Mouse (Mus musculus): Measurements from ENCODE around the gene Itga6. TPM values are rescaled to one million over a fixed set of nuclear protein-coding genes. Genes with fewer than 3 reads are reported as not detected.
"Not testable (repeated sequence)": the region's sequence is repeated elsewhere in the genome, so short reads cannot be mapped to it uniquely, and the experiment has no call there.

Gene Itga6
- total RNA-seq (2022), result 10 to 100 TPM; 25.3 to 30.3 (median 28.1) TPM

- no peak for DNase-seq (ENCODE audit: low spot score in 2 of 2)
Measured at GRCm38 (mm10) chr2:71745610-71746374, at the start of gene Itga6. Gene Itga6 (plus strand): TSS chr2:71745616.

GRCm38 (mm10) chr2:71696776-71697175 is 48.6 kb upstream of the Itga6 start:
- no peak for DNase-seq (ENCODE audit: low spot score in 2 of 2)

- DNase-seq (ENCODE audit: low spot score in 2 of 2), result no peak
Measured at GRCm38 (mm10) chr2:71697408-71698336, 47.7 kb upstream of the Itga6 start.

GRCm38 (mm10) chr2:71698366-71698765 is 47.0 kb upstream of the Itga6 start:
- no peak for DNase-seq (ENCODE audit: low spot score in 2 of 2)

- DNase-seq (ENCODE audit: low spot score in 2 of 2), result no peak
Measured at GRCm38 (mm10) chr2:71698942-71699341, 46.5 kb upstream of the Itga6 start.

GRCm38 (mm10) chr2:71701341-71701740 is 44.1 kb upstream of the Itga6 start:
- no peak for DNase-seq (ENCODE audit: low spot score in 2 of 2)

GRCm38 (mm10) chr2:71704309-71704708 is 41.1 kb upstream of the Itga6 start:
- DNase-seq (ENCODE audit: low spot score in 2 of 2), result no peak

GRCm38 (mm10) chr2:71708886-71709285 is 36.5 kb upstream of the Itga6 start:
- no peak for DNase-seq (ENCODE audit: low spot score in 2 of 2)

GRCm38 (mm10) chr2:71711640-71712039 is 33.8 kb upstream of the Itga6 start:
- no peak for DNase-seq (ENCODE audit: low spot score in 2 of 2)

GRCm38 (mm10) chr2:71714416-71714815 is 31.0 kb upstream of the Itga6 start:
- DNase-seq (ENCODE audit: low spot score in 2 of 2), result no peak

GRCm38 (mm10) chr2:71719005-71719386 is 26.4 kb upstream of the Itga6 start:
- DNase-seq (ENCODE audit: low spot score in 2 of 2), result no peak

GRCm38 (mm10) chr2:71719387-71720034 is 25.9 kb upstream of the Itga6 start:
- no peak for DNase-seq (ENCODE audit: low spot score in 2 of 2)

- not testable (repeated sequence) for DNase-seq (ENCODE audit: low spot score in 2 of 2)
Measured at GRCm38 (mm10) chr2:71720556-71720955, 24.9 kb upstream of the Itga6 start.

GRCm38 (mm10) chr2:71722913-71723312 is 22.5 kb upstream of the Itga6 start:
- no peak for DNase-seq (ENCODE audit: low spot score in 2 of 2)

- DNase-seq (ENCODE audit: low spot score in 2 of 2), result no peak
Measured at GRCm38 (mm10) chr2:71723623-71724022, 21.8 kb upstream of the Itga6 start.

GRCm38 (mm10) chr2:71724028-71724427 is 21.4 kb upstream of the Itga6 start:
- no peak for DNase-seq (ENCODE audit: low spot score in 2 of 2)

GRCm38 (mm10) chr2:71725446-71725845 is 20.0 kb upstream of the Itga6 start:
- no peak for DNase-seq (ENCODE audit: low spot score in 2 of 2)

- no peak for DNase-seq (ENCODE audit: low spot score in 2 of 2)
Measured at GRCm38 (mm10) chr2:71726883-71727676, 18.3 kb upstream of the Itga6 start.

GRCm38 (mm10) chr2:71728341-71728740 is 17.1 kb upstream of the Itga6 start:
- DNase-seq (ENCODE audit: low spot score in 2 of 2), result no peak

GRCm38 (mm10) chr2:71728796-71729195 is 16.6 kb upstream of the Itga6 start:
- DNase-seq (ENCODE audit: low spot score in 2 of 2), result no peak
